Comparison of ENCODE assay signal across 18 mouse cellular contexts in genomic region chr14:123079733-123080132, GRCm38 (mm10).
"Had no signal": no experiment of that assay in that cellular context is flagged by ENCODE, and none has a peak within 500 bp of the region (broad histone marks: within the 10 kb centered on the region; RNA-seq: fewer than 3 reads in every experiment).

No protein-coding gene starts in this region.

- H3K4me3 ChIP-seq: layer of hippocampus, adult 2 months; limb, embryonic 10.5 days; limb, embryonic 13.5 days; midbrain, embryonic 12.5 days; midbrain, embryonic 15.5 days; myocyte; neural tube, embryonic 13.5 days had no signal

- H3K27me3 ChIP-seq: limb, embryonic 13.5 days; midbrain, embryonic 12.5 days; midbrain, embryonic 15.5 days; neural tube, embryonic 13.5 days had no signal

- DNase-seq: kidney, adult 2 months; kidney, postnatal 25 days; layer of hippocampus, adult 9-11 months; lung, embryonic 14.5 days; retina, postnatal 1 day; right cerebral cortex, postnatal 25 days; thymus, postnatal 36 days had no signal

- H3K9ac ChIP-seq: limb, embryonic 13.5 days; lung, embryonic 14.5 days; midbrain, embryonic 12.5 days; midbrain, embryonic 15.5 days; neural tube, embryonic 13.5 days had no signal

- H3K4me2 ChIP-seq: limb, embryonic 13.5 days; lung, embryonic 14.5 days; midbrain, embryonic 12.5 days; midbrain, embryonic 15.5 days; neural tube, embryonic 13.5 days had no signal

- H3K27ac ChIP-seq: kidney, postnatal 0 days; layer of hippocampus, adult 2 months; limb, embryonic 10.5 days; limb, embryonic 13.5 days; macrophage; midbrain, embryonic 12.5 days; midbrain, embryonic 15.5 days; neural tube, embryonic 13.5 days had no signal

- ATAC-seq: intestine, postnatal 0 days; lung, postnatal 0 days; midbrain, embryonic 15.5 days had no signal

- H3K9me3 ChIP-seq: limb, embryonic 10.5 days; limb, embryonic 13.5 days; midbrain, embryonic 12.5 days; midbrain, embryonic 15.5 days; neural tube, embryonic 13.5 days had no signal

- H3K4me1 ChIP-seq: midbrain, embryonic 12.5 days; midbrain, embryonic 15.5 days; neural tube, embryonic 13.5 days had no signal

- H3K36me3 ChIP-seq: limb, embryonic 10.5 days; limb, embryonic 13.5 days; midbrain, embryonic 12.5 days; midbrain, embryonic 15.5 days; neural tube, embryonic 13.5 days had no signal
